Mouse (Mus musculus) embryonic fibroblast, embryonic 13.5 days (primary cell): Measurements from ENCODE around the gene Mex3d.

Experiments
- CTCF ChIP-seq: IDR thresholded peaks from 2 replicates; pipeline ENCODE4 v1.5.1; 2011; ENCODE audit warnings: mild to moderate bottlenecking, control low read depth, low read length, moderate library complexity, borderline replicate concordance; ENCODE audit not compliant: insufficient read depth
- POLR2A ChIP-seq: IDR thresholded peaks from 2 replicates; pipeline ENCODE4 v1.6.1; 2011; ENCODE audit warnings: low read depth, mild to moderate bottlenecking, control low read depth, low read length, moderate library complexity

DNA sequence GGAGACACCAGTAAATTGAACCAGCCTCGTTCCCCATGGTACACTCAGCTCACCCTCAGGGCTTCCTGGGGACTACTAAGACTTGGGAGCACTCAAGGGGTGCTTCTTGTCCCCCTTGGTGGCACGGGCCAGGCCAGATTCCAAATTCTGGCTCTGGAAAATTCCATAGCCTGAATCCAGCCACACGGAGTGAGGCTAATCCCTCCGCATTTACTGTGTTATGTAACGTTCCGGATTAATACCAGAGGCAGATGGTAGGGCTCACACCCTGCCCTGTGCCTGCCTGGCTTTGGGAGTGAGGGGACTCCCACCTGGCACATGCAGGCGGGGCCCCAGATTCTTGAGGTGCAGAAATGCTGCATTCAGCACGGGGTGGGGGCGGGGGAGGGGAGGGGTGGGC lies 32.0 kb downstream of the Mex3d start:
- no peak for TF ChIP-seq CTCF
- no peak for TF ChIP-seq POLR2A
